Mouse (Mus musculus) heart, adult 9 months (tissue): ENCODE data around the gene Stpg3.

Experiments used
- DNase-seq, 2 experiments: peaks; one replicate each; pipeline ENCODE4 v3.0.0; 2022; ENCODE audit warnings: low spot score in 2 of 2

The Stpg3 gene

GRCm38 (mm10) chr2:25180478-25180903 is 33.9 kb downstream of the Stpg3 start, which contains the start of gene Nrarp:
Gene Nrarp, plus strand, starts transcription at chr2:25180758.
- peak; percentile 92 to 93 for DNase-seq

DNA sequence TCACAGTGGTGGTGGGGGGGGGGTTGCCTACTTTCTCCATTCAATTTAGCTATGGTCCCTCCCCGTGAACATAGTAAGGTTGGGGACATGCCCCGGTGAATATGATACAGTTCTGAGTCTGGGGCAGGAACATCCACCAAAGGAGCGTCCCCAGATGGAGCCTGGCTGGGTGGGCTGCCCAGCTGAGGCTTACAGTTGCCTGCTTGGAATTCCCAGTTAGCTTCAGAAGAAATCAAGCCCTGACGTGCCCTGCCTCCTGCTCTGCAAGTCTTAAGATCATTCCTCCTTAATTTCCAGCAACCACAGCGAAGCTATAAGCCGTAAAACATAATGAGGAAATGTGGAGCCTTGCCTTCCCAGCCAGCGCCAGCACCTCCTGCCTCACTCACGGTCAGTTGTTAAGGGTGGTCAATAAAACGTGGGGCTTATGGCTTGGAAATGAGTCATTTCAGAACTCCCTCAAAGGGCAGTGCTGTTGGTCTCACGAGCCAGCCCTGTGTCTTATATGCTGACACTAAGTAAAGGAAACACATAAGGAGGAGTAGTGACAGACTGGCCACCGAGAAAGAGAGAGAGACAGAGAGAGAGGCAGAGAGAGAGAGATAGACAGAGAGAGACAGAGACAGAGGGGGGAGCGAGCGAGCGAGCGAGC is 34.7 kb downstream of the Stpg3 start:
- DNase-seq: no peak

DNA sequence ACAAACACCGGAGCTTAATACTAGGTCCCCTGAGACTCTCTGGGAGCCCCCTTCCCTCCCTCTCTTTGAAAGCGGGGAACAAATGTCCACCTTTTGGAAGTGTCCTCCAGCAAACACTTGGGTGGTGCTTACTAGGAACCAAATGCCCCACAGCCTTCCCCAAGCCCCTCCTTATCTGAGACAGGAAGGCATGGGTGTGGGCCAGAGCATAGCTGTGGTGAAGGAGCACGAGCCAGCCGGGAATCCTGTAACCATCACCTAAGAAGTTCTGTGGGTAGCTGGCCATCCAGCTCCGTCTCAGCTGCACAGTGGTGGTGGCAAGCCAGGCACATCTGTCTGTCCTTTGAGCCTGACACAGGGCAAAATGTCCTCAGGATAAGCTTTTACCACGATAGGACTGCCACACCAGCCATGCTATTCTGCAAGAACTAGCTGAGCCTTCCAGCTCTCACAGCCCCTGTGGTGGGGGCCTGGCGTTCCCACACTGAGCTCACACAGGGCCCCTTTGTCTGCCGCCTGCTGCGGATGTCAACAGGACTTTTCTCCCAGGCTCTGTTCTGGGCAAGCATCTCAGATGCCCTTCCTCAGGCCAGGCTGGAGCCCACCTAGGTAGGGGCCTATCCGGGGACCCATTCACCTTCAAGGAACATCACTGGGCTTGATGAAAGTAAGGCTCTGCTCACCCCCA is 36.0 kb downstream of the Stpg3 start:
- DNase-seq: no peak

- peak in 1 of 2 experiments; percentile 62 for DNase-seq
These were observed 36.8 kb downstream of the Stpg3 start for GRCm38 (mm10) chr2:25177685-25178084.

DNA sequence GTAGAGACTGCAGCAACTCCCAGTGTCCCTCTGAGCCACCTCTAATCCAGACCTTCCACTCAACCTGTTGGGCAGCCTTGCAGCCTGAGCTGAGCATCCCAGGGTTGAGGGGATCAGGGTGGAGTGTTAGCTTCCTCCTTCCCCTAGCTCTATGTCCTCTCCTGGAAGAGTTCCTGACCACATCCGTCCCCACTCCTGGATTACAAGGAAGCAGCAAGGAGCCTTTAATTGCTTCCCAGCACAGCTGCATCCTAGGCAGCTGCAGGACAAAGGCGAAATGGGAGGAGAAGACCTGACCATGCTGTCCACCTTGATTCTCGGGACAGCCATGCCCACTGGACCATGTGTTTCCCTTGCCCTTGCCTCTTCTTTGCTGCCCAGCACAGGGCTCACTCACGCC is 37.4 kb downstream of the Stpg3 start:
- peak in 1 of 2 experiments; percentile 70 for DNase-seq

DNA sequence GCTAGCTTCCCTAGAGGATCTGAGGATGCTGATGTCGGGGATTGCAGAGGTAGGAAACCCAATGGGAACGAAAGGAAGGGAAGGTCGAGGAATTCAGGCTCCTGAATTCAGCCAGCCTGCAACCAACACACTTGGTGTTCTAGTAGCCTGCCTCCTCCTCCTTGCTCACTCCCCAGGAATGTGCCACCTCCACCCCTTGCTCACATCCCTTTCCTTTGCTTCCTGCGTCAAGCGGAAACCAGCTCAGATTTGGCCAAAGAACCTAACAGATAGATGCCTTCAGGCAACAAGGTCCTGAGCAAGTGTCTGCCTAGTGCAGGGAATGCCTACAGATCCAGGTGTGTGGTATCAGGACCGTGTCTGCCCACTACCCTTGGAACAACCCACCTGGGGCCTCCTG is 37.9 kb downstream of the Stpg3 start:
- peak in 1 of 2 experiments; percentile 74 for DNase-seq

DNA sequence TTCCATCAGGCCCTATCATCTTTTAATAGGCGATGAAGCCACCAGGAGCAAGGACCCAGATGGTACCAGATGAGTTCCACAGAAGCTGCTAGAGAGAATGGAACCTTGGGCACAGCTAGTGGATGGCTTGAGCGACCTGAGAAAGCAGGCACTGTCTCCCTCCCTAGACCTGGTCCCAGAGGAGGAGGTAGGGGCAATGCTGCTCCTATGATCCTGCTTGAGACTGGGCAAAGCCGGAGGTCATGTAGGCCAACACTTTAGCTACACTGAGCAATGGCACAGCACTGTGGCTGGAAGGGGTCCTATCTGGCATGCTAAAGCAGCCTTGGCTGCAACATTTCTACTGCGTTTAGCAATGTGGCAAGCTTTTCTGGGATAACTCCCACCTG is 38.8 kb downstream of the Stpg3 start:
- DNase-seq: no peak

GRCm38 (mm10) chr2:25174866-25175689 is 39.4 kb downstream of the Stpg3 start:
- DNase-seq: no peak

GRCm38 (mm10) chr2:25173821-25174220 is 40.6 kb downstream of the Stpg3 start:
- no peak for DNase-seq

DNA sequence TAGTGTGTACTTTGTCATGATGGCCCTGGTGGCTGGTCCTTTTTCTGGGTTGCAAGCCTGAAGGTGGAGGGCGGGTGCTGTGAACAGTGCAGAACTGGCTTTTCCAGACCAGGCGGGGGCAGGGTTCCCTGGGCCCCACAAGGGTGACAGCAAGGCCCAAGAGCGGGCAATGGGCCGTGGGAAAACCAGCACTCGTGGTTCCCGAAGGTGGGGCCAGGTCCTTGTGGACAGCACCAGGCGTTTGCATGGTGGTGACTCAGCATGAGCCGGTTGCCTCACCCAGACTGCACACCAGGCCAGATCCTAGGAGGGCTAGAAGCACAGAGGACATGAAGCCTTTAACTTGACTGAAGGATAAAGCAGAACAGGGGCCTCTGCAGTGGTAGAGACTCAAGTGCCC is 41.8 kb downstream of the Stpg3 start:
- no peak for DNase-seq

DNA sequence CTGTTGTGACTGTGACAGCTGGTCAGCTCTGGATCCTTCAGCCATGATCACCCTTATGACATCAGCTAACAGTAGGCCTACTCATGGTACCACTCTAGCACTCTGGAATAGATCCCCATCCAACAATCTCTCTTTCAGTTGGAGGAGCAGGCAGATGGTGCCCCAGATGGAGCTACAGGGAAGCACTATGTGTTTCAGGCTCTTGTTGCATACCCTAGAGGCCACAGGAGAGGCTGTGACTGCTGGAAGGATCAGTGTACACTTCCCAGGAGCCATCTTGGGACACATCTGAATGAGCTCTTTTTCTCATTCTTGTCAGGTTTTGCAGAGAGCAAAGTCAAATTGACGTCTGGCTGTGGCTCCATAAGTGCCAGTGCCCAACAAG is 42.7 kb downstream of the Stpg3 start:
- DNase-seq: no peak

DNA sequence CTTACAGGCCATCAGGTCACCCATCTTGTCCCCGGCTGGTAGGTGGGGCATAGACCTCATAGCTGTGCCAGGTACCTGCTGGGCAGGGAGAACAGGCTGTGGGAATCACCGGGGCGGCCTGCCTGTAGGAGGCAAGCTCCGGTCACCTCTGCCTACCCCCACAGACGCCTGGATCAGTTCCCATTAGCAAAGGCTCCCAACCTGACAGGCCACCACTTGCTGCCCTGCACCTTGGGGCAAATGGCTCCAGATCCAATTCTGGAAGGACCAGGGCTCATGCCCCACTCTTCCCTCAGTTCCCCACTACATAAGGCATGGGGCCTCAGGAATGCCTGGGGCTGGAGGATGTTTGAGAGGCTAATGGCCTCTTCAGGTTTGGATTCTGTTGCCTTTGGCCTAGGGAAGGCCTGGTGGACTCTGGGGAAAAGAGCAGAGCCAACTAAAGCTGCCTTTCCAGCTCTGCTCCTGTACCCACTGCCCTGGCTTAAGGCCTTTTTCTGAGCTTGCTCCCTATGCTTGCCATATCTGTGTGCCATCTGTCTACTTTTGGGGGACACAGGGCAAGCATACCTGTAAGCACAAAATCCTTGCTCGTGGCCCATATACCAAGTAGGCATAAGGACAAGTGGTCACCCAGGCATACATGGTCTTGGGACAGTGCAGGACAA is 43.2 kb downstream of the Stpg3 start:
- no peak for DNase-seq

GRCm38 (mm10) chr2:25170326-25171100 is 43.9 kb downstream of the Stpg3 start:
- DNase-seq: no peak

DNA sequence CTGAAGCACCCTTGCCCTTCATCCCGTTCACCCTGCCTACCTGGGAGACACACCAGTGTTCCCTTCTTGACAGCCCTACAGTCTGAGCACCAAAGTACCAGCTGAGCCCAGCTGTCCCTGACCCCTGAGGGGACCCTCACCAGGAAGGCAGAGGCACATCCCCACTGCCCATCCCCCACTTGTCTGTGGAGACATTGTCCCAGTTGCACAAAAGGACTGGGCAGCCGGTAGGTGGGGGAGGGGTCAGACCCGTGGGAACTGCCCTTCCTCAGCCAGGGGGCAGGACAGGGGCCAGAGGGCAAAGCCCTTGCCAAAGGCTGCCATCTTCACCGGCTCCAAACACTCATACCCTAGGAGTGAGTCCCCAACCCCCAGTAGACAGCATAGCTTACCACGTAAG is 44.7 kb downstream of the Stpg3 start:
- no peak for DNase-seq

GRCm38 (mm10) chr2:25168665-25168978 is 45.8 kb downstream of the Stpg3 start:
- DNase-seq: no peak

DNA sequence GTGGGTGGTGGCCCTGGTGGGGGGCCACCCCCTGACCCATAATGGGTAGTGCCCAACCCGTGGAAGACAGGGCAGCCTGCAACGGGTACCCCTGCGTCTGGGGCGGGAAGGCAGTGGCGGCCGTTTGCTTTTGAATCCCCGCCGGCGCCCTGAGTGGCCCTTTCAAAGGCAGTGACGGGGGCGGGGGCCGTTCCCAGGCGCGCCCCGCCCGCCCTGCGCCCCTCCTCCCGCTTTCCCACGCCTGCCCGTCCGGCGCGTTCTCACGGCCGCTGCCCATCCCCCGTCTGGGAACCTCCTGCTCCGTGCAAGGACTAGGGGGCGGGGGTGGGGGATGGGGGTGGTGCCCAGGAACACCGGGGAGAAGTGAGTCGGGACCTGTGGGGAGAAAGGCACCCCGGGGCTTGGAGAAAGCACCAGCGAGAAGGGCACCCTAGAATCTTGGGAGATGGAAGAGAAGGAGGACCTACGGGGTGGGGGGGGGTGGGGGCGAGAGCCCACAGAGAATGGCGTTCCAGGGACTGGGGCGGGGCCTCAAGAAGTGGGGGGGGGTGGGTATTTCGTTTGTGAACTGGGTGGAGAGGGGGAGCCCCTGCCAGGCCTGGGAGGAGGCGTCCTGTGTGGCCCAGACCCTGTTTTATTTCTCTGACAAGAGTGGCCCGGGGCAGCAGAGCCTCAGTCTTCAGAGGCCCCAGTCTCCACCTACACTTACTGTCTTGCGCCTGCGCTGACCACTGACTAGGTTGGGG is 46.3 kb downstream of the Stpg3 start:
- peak; percentile 49 to 51 for DNase-seq

GRCm38 (mm10) chr2:25167481-25167880 is 47.0 kb downstream of the Stpg3 start:
- DNase-seq: no peak
